Mouse (Mus musculus): ENCODE data around the gene Sall2.
"Not testable (repeated sequence)": the region's sequence is repeated elsewhere in the genome, so short reads cannot be mapped to it uniquely, and the experiment has no call there.

Gene Sall2
- long read RNA-seq, experiment 1, partial matches to known transcripts, result 0 of 2 reads
- long read RNA-seq, experiment 1, other reads (novel, unspliced or antisense), result 2 of 2 reads
- long read RNA-seq, experiment 2, partial matches to known transcripts, result 0 of 4 reads
- long read RNA-seq, experiment 2, other reads (novel, unspliced or antisense), result 4 of 4 reads

GRCm38 (mm10) chr14:52327910-52328812, at the start of gene Sall2:
Gene Sall2, minus strand, starts transcription at chr14:52328762.
- intact Hi-C loops (cut with DNase I), result no loop called here

GRCm38 (mm10) chr14:52368741-52369140, 40.2 kb upstream of the Sall2 start:
- intact Hi-C loops (cut with DNase I), result no loop called here

- intact Hi-C loops (cut with DNase I), result no loop called here
These were observed 27.7 kb upstream of the Sall2 start, which contains the start of gene Olfr1513 for GRCm38 (mm10) chr14:52356308-52356707. Gene Olfr1513, minus strand, starts transcription at chr14:52356408.

GRCm38 (mm10) chr14:52339512-52339852, 10.9 kb upstream of the Sall2 start:
- intact Hi-C loops (cut with DNase I), result no loop called here

- intact Hi-C loops (cut with DNase I), result loop anchor here (1.0 kb wide), 1 partner anchor 44 kb away; no protein-coding TSS in a partner anchor
These were observed 10.4 kb upstream of the Sall2 start for GRCm38 (mm10) chr14:52338751-52339511.

- intact Hi-C loops (cut with DNase I), result no loop called here
These were observed 3.6 kb upstream of the Sall2 start for GRCm38 (mm10) chr14:52332171-52332570.

GRCm38 (mm10) chr14:52331069-52331750, 2.6 kb upstream of the Sall2 start:
- intact Hi-C loops (cut with DNase I), result no loop called here

GRCm38 (mm10) chr14:52327375-52327901, 1.1 kb downstream of the Sall2 start:
- intact Hi-C loops (cut with DNase I), result no loop called here

- intact Hi-C loops (cut with DNase I), result no loop called here
These were observed 2.7 kb downstream of the Sall2 start for GRCm38 (mm10) chr14:52325890-52326289.

GRCm38 (mm10) chr14:52319361-52319760, 9.2 kb downstream of the Sall2 start:
- intact Hi-C loops (cut with DNase I), result no loop called here

- intact Hi-C loops (cut with DNase I), result no loop called here
These were observed 11.9 kb downstream of the Sall2 start for GRCm38 (mm10) chr14:52316441-52317225.

- intact Hi-C loops (cut with DNase I), result no loop called here
These were observed 12.6 kb downstream of the Sall2 start for GRCm38 (mm10) chr14:52315792-52316440.

- intact Hi-C loops (cut with DNase I), result no loop called here
These were observed 13.2 kb downstream of the Sall2 start for GRCm38 (mm10) chr14:52315283-52315780.

GRCm38 (mm10) chr14:52314808-52315150, 13.8 kb downstream of the Sall2 start:
- intact Hi-C loops (cut with DNase I), result no loop called here

- intact Hi-C loops (cut with DNase I), result no loop called here
These were observed 14.4 kb downstream of the Sall2 start for GRCm38 (mm10) chr14:52313931-52314807.

GRCm38 (mm10) chr14:52310906-52311305, 17.7 kb downstream of the Sall2 start:
- intact Hi-C loops (cut with DNase I), result no loop called here

- intact Hi-C loops (cut with DNase I), result not testable (repeated sequence)
These were observed 18.2 kb downstream of the Sall2 start for GRCm38 (mm10) chr14:52310343-52310742.

GRCm38 (mm10) chr14:52306100-52306499, 22.5 kb downstream of the Sall2 start:
- intact Hi-C loops (cut with DNase I), result no loop called here

All from adrenal gland (tissue).